Mouse (Mus musculus): ENCODE measurements around the gene Mrpl54. TPM values are rescaled to one million over a fixed set of nuclear protein-coding genes. Genes with fewer than 3 reads are reported as not detected.

The Mrpl54 gene
- polyA plus RNA-seq, 1 experiment from 2014 or later: 217 TPM

- Histone ChIP-seq H3K36me3 (peaks cover 37% of the 10 kb centered on the region), H3K27me3 (no peaks in the 10 kb centered on the region), H3K4me3 (replicated peaks) (no peak overlapping the region), H3K4me1 (replicated peaks) (peaks cover 26% of the 10 kb centered on the region; the same call in 1 of the 2 replicates), H3K4me2 (no peak overlapping the region), H3K27ac (peak overlapping the region; percentile 45; the same call in 1 of the 2 replicates), H3K9me3 (no peaks in the 10 kb centered on the region), H3K9ac (replicated peaks) (no peak overlapping the region)
- no peak for ATAC-seq (ENCODE audit: insufficient number of reproducible peaks, insufficient read depth, low FRiP score, low TSS enrichment, low read depth)
- WGBS: 77% methylated on average over 10 of the region's 10 CpGs
These were observed 36.5 kb upstream of the Mrpl54 start for GRCm38 (mm10) chr10:81303258-81303657.

- peaks cover 26% of the 10 kb centered on the region; the same call in 1 of the 2 replicates for H3K4me1 ChIP-seq (replicated peaks)
- H3K9me3 ChIP-seq: no peaks in the 10 kb centered on the region
- H3K36me3 ChIP-seq: peaks cover 36% of the 10 kb centered on the region
- H3K27me3 ChIP-seq: no peaks in the 10 kb centered on the region
- WGBS: 76% methylated on average over 14 of the region's 14 CpGs
- ATAC-seq (ENCODE audit: insufficient number of reproducible peaks, insufficient read depth, low FRiP score, low TSS enrichment, low read depth): no peak
- H3K4me2 ChIP-seq: no peak overlapping the region
- 0 out of 2 replicates have a peak overlapping the region, but pooled peaks have one; percentile 2 for H3K9ac ChIP-seq (replicated peaks)
- H3K4me3 ChIP-seq (replicated peaks): no peak overlapping the region
- peak overlapping the region; percentile 45; the same call in 1 of the 2 replicates for H3K27ac ChIP-seq
These were observed 36.1 kb upstream of the Mrpl54 start for GRCm38 (mm10) chr10:81302781-81303218.

- H3K9me3 ChIP-seq: no peaks in the 10 kb centered on the region
- H3K4me2 ChIP-seq: no peak overlapping the region
- 0 out of 2 replicates have a peak overlapping the region, but pooled peaks have one; percentile 2 for H3K9ac ChIP-seq (replicated peaks)
- H3K4me1 ChIP-seq (replicated peaks): peaks cover 29% of the 10 kb centered on the region; the same call in 1 of the 2 replicates
- no peak overlapping the region for H3K4me3 ChIP-seq (replicated peaks)
- no peak overlapping the region for H3K27ac ChIP-seq
- H3K27me3 ChIP-seq: no peaks in the 10 kb centered on the region
- WGBS: 75% methylated on average over 4 of the region's 4 CpGs
- peaks cover 31% of the 10 kb centered on the region for H3K36me3 ChIP-seq
- ATAC-seq (ENCODE audit: insufficient number of reproducible peaks, insufficient read depth, low FRiP score, low TSS enrichment, low read depth): no peak
These were observed 35.6 kb upstream of the Mrpl54 start for GRCm38 (mm10) chr10:81302288-81302687.

DNA sequence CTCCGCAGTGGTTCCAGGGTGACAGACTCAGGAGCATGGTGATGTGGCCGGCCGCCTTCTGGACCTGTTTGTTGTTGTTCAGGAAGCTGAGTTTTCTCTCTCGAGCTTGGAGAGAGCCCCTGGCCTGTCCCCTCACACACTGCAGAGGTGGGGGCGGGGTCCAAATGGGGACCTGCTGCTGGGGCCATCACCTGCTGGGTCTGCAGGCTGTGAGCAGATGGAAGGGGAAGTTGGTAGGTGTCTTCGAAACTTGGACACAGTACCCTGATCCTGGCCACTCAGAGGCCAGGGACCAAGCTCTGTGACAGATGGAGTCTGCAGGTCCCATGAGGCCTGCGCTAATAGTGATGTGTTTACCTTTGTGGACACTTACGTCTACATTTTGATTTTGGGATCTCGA is 34.6 kb upstream of the Mrpl54 start:
- ATAC-seq (ENCODE audit: insufficient number of reproducible peaks, insufficient read depth, low FRiP score, low TSS enrichment, low read depth): no peak

DNA sequence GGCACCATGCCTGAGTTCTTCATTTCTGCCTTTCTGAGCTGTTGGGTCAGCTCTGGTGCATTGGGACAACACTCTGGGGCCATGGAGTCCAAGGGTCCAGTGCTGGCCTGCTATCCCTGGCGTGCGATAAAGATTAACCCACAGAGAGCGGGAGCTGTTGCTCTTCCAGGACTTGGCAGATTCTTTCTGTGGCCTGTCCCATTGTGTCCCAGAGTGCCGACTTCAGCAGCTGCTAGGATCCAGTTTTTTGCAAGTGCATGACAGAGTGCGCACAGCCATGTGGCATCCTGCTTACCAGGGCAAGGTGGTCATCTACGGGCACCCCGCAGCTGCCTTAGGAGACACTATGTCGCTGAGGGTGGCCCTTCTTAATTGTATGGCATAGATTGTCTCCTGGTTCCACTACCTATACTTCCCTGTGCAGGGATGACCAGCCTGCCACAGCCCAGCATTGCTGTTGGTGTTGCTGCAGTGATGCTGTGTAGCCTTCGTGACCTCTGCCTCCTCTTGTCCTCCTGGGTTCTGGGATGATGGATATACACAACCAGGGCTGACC is 33.7 kb upstream of the Mrpl54 start:
- Histone ChIP-seq H3K4me2 (no peak overlapping the region), H3K4me3 (replicated peaks) (no peak overlapping the region), H3K27me3 (no peaks in the 10 kb centered on the region), H3K27ac (no peak overlapping the region), H3K4me1 (replicated peaks) (peaks cover 31% of the 10 kb centered on the region; the same call in 1 of the 2 replicates), H3K36me3 (peaks cover 16% of the 10 kb centered on the region), H3K9ac (replicated peaks) (peak overlapping the region; percentile 18; the same call in 1 of the 2 replicates), H3K9me3 (no peaks in the 10 kb centered on the region)
- 89% methylated on average over 9 of the region's 9 CpGs for WGBS
- ATAC-seq (ENCODE audit: insufficient number of reproducible peaks, insufficient read depth, low FRiP score, low TSS enrichment, low read depth): no peak

More for the DNA sequence above, 34.6 kb upstream of the Mrpl54 start:
- peaks cover 31% of the 10 kb centered on the region; the same call in 1 of the 2 replicates for H3K4me1 ChIP-seq (replicated peaks)
- H3K4me2 ChIP-seq: no peak overlapping the region
- no peaks in the 10 kb centered on the region for H3K27me3 ChIP-seq
- H3K4me3 ChIP-seq (replicated peaks): no peak overlapping the region
- no peak overlapping the region for H3K9ac ChIP-seq (replicated peaks)
- H3K27ac ChIP-seq: no peak overlapping the region
- peaks cover 21% of the 10 kb centered on the region for H3K36me3 ChIP-seq
- H3K9me3 ChIP-seq: no peaks in the 10 kb centered on the region
- 89% methylated on average over 9 of the region's 9 CpGs for WGBS

DNA sequence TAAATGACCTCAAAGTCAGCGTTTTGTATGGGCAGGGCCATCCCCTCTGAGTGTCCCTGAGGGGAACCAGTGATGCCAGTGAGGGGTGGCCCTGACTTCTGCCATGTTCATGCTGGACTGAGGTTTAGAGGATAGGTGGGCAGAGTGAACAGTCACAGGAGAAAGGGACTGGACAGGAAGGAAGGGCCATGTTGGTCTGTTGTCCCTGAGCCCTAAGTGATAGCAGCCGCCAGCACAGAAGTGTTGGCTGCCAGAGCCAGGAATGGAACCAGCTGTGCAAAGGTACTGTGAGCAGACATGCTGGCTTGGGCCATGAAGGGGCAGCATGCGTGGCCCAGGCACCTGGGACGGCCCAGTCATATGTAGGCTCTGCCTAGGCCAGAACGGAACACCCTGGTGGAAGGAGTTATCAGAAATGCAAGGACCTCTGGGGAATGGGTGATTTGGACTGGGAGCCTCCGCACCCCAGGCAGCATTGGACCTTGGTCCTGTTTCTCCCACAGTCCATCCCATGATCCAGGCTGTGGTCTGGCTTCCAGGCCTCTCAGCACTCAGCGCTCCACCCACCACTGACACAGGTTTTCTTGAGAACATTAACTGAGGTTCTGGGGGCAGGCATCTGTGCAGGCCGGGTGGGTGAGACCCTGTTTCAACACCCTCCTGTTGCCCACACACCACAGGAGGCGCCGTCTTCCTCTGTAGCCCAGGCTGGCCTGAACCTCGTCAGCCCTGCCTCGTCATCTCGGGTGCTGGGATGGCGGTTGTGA is 33.0 kb upstream of the Mrpl54 start:
- Histone ChIP-seq H3K9me3 (no peaks in the 10 kb centered on the region), H3K27me3 (no peaks in the 10 kb centered on the region), H3K4me3 (replicated peaks) (no peak overlapping the region), H3K9ac (replicated peaks) (no peak overlapping the region; the same call in 1 of the 2 replicates), H3K4me1 (replicated peaks) (peaks cover 34% of the 10 kb centered on the region), H3K36me3 (peaks cover 18% of the 10 kb centered on the region), H3K4me2 (no peak overlapping the region), H3K27ac (no peak overlapping the region)
- ATAC-seq (ENCODE audit: insufficient number of reproducible peaks, insufficient read depth, low FRiP score, low TSS enrichment, low read depth): no peak
- 89% methylated on average over 14 of the region's 14 CpGs for whole genome bisulfite sequencing

GRCm38 (mm10) chr10:81298369-81299100 is 31.8 kb upstream of the Mrpl54 start:
- H3K4me1 ChIP-seq (replicated peaks): peaks cover 40% of the 10 kb centered on the region
- peaks cover 18% of the 10 kb centered on the region for H3K36me3 ChIP-seq
- H3K9ac ChIP-seq (replicated peaks): no peak overlapping the region
- WGBS: 93% methylated on average over 17 of the region's 17 CpGs
- no peak for ATAC-seq (ENCODE audit: insufficient number of reproducible peaks, insufficient read depth, low FRiP score, low TSS enrichment, low read depth)
- H3K4me3 ChIP-seq (replicated peaks): no peak overlapping the region
- H3K4me2 ChIP-seq: no peak overlapping the region
- H3K27me3 ChIP-seq: no peaks in the 10 kb centered on the region
- H3K27ac ChIP-seq: no peak overlapping the region; the same call in 1 of the 2 replicates
- H3K9me3 ChIP-seq: no peaks in the 10 kb centered on the region

GRCm38 (mm10) chr10:81297845-81298244 is 31.1 kb upstream of the Mrpl54 start:
- Histone ChIP-seq H3K4me3 (replicated peaks) (no peak overlapping the region), H3K9ac (replicated peaks) (no peak overlapping the region; the same call in 1 of the 2 replicates), H3K9me3 (no peaks in the 10 kb centered on the region), H3K27me3 (no peaks in the 10 kb centered on the region), H3K36me3 (peaks cover 18% of the 10 kb centered on the region), H3K4me2 (no peak overlapping the region), H3K4me1 (replicated peaks) (peaks cover 37% of the 10 kb centered on the region), H3K27ac (peak overlapping the region; percentile 24; the same call in 1 of the 2 replicates)
- ATAC-seq (ENCODE audit: insufficient number of reproducible peaks, insufficient read depth, low FRiP score, low TSS enrichment, low read depth): no peak
- WGBS: 46% methylated on average over 10 of the region's 10 CpGs

GRCm38 (mm10) chr10:81297246-81297645 is 30.5 kb upstream of the Mrpl54 start:
- Histone ChIP-seq H3K9me3 (no peaks in the 10 kb centered on the region), H3K36me3 (peaks cover 18% of the 10 kb centered on the region), H3K27ac (0 out of 2 replicates have a peak overlapping the region, but pooled peaks have one; percentile 24), H3K4me3 (replicated peaks) (no peak overlapping the region), H3K4me1 (replicated peaks) (peaks cover 36% of the 10 kb centered on the region), H3K4me2 (no peak overlapping the region), H3K9ac (replicated peaks) (no peak overlapping the region), H3K27me3 (peaks cover 2% of the 10 kb centered on the region)
- ATAC-seq (ENCODE audit: insufficient number of reproducible peaks, insufficient read depth, low FRiP score, low TSS enrichment, low read depth): no peak
- WGBS: 79% methylated on average over 6 of the region's 6 CpGs

DNA sequence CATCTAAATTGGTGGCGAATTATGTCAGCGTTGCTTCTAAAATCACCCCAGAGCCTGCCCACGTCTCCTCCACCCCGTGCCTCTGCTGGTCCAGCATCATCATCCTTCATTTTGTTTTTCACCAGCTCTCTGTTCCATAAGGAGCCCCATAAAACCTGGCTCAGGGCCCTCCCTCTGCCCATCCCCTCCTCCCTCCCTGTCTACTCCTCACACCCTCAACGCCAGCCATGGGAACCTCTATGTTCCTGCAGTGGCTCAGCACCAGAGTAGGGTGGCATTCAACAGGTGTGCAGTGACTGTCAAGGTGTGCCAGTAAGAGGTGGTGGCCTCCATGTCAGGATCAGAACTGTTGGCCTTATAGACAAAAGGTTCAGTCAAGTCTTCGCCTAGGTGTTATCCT is 28.5 kb upstream of the Mrpl54 start:
- Histone ChIP-seq H3K4me3 (replicated peaks) (peak overlapping the region; percentile 78; the same call in 1 of the 2 replicates), H3K9me3 (no peaks in the 10 kb centered on the region), H3K36me3 (peaks cover 18% of the 10 kb centered on the region), H3K4me2 (peak overlapping the region; percentile 98; the same call in 1 of the 2 replicates), H3K4me1 (replicated peaks) (peaks cover 31% of the 10 kb centered on the region), H3K27ac (peak overlapping the region; percentile 19; the same call in 1 of the 2 replicates), H3K27me3 (peaks cover 22% of the 10 kb centered on the region), H3K9ac (replicated peaks) (no peak overlapping the region)
- ATAC-seq (ENCODE audit: insufficient number of reproducible peaks, insufficient read depth, low FRiP score, low TSS enrichment, low read depth): no peak
- WGBS: 85% methylated on average over 6 of the region's 6 CpGs

DNA sequence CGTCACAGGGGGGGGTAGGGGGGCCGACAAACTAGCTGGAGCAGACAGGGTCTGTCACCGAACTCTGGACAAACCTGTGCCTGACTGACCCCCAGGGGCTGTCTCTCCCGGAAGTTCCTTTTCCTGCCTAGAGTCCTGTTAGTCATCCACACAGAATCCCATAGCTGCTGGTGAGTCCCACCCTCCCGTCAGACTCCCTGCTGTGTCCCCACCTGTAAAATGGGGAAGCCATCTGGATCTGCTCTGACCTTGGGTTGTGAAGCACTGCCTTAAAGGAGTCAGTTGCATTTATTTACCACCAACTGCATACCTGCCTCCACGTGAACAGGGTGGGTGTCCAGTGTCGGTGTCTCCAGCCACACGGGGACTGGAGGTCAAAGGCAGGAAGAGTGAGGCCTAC is 27.7 kb upstream of the Mrpl54 start:
- peaks cover 18% of the 10 kb centered on the region for H3K36me3 ChIP-seq
- no peak overlapping the region for H3K27ac ChIP-seq
- H3K9ac ChIP-seq (replicated peaks): peak overlapping the region; percentile 83; the same call in 1 of the 2 replicates
- ATAC-seq (ENCODE audit: insufficient number of reproducible peaks, insufficient read depth, low FRiP score, low TSS enrichment, low read depth): no peak
- peaks cover 29% of the 10 kb centered on the region for H3K27me3 ChIP-seq
- no peaks in the 10 kb centered on the region for H3K9me3 ChIP-seq
- WGBS: 42% methylated on average over 8 of the region's 8 CpGs
- H3K4me1 ChIP-seq (replicated peaks): peaks cover 31% of the 10 kb centered on the region
- peak overlapping the region; percentile 78 for H3K4me3 ChIP-seq (replicated peaks)
- peak overlapping the region; percentile 98 for H3K4me2 ChIP-seq
